Mouse (Mus musculus) thymus, postnatal 10 days (tissue): ENCODE measurements around the gene Nhs.

ENCODE experiments used
- DNase-seq, 2 experiments: peaks; one replicate each; pipeline ENCODE4 v3.0.0; 2021; ENCODE audit warnings: low spot score in 2 of 2

Gene Nhs

DNA sequence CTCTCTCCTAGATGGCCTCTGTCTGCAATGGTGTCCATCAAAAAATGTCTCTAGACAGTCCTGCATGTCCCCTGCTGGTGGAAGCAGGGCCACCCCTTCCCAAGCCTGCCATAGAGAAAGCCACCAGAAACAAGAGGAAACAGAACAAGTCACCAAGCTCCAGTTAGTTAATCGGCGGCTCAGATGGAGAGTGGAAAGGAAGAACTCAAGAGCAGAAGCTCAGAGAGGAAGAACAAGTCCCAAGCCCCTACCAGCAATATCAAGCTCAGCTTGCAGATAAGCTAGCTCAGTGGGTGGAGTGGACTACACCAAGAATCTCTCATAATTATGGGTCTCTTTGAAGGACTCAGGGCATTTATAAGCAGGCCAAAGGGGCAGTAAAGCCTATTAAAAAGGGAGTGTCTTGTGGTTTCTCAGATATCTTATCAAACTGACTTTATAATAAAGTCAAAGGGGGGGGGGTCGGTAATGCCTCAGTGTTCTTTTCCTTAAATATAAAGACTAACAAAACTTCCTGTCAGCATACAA lies 139.4 kb downstream of the Nhs start:
- no peak for DNase-seq

DNA sequence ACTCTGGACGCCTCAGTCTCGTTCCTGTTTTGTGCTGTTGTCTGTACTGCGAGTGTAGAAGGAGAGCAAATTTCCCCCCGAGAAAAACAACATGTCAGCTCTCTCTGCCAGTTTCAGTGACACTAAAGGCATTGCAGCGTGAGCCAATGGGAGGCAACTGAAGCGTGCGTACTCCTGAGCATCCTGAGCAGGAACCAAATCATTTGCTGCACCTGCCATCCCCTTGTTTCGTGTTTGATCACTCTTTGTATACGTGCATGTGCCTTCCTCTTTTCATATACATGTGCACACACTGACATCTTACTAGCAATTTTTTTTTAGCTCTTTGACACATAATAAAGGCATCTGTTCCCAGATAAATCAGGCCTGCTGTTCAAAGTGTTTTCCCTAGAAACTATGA lies 142.1 kb downstream of the Nhs start:
- no peak for DNase-seq

DNA sequence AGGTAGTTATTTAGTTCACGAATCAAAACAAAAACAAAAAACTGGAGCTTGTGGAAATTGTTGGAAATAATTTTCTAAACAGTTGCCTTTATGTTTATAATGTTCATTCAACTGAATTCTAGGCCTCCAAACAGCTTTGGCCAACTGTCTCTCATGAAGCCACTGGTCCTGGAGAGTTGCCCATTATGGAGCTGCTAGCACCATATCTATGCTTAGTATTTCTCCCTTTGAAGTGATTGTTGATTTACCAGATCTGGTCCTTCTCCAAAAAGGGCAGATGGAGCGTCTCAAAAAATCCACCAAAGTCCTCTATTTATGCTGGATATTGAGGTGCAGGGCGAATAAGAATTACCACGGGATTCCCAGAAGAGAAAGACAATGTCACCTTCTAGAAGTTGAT lies 147.0 kb downstream of the Nhs start:
- DNase-seq, result no peak

DNA sequence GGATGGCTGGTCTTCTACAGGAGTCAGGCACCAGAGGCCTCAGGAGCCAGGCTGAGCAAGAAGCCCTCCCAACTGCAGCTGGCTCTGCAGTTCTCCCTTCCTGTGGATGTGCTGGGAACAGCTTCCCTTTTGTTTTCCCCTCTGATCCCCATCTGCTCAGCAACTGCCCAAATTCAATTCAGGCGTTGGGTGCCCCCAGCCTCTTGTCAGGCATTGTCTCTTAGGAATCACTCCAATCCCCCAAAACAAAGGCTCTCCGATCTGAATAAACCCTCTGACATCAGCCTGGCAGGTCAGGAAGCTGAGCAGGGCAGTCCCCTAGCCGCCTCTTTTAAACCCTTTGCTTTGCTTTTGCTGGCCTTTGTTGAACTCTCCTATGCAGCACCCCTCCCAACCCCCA lies 149.7 kb downstream of the Nhs start:
- no peak for DNase-seq

DNA sequence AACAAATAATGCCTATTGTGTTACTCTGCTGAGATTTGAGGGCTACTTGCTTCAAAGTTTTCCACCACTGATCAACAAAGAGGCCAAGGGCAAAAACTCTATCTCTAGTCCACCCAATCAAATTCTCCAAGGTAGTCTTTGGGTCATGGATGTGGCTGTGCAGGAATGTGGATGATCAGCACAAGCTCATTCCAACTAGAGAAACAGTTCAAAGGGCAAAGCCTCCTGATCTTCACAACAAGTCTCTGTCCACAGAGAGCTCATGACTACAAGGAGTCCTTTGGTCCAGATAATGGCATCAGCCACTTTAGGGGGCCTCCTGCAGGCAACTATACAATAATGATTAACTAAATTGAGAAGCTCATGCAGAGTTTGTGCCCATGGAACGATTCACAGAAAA lies 155.7 kb downstream of the Nhs start:
- no peak for DNase-seq

DNA sequence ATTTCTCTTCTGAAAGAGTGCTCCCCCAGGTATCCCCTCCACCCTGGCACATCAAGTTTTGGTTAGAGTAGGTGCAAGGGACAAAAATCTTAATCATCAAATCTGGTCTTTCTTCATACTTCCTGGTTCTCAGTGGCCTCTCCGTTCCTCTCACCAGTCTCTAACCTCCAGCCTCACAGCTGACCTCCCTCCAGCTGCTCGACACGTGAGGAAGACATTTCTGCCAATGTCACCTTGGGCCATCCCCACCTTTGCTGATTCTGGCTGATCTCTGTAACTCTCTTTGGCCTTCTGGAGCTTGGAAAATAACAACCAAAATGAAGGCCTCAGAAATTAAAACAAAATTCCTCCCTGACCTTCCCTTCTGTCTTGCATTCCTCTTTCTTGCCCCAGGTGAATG lies 160.7 kb downstream of the Nhs start:
- DNase-seq, result no peak

DNA sequence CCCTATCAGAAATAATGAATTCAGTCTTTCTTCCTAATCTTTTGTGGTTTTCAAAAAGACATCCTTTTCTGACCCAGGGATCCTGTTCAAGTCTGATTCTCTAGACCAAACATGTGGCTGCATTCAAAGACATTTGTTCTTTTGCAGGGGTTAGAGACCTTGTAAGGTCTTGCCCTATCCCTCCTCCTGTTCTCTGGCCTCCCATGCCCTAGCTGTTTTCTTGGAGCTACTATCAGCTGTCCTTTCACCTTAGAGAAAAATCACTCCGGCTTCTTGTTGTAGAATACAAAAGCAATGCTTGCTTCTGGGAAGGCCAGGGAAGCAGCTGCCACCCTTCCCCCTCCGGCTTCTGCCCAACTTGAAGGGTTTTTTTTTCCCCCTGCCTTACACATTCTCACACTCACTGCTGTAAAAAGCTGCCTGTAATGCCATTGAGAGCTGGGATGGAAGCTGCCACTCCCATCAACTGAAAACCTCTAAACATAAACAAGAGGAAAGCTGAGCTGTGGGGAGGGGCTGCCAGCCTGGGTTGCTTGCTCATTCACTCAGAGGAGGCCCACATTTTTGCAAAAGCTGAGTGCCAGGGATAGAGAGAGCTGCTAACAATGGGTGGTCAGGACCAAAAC lies 162.2 kb downstream of the Nhs start:
- DNase-seq, result no peak

DNA sequence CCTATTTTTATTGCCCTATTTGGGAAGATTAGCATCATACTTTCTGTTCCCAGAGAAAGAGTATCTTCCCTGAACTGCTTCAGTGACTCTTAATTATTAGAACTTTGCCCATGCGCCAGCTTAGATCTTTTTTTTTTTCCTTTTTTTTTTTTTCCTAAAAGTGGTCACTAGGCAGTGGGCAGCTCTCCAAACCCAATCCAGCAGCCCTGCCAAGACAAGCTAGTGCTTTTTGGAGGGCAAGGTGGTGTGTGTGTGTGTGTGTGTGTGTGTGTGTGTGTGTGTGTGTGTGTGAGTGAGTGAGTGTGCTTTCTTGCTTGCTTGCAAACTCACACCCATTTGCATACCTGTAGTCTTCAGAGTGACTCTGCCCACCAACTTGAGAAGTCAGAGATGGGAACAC lies 169.4 kb downstream of the Nhs start:
- DNase-seq, result no peak

DNA sequence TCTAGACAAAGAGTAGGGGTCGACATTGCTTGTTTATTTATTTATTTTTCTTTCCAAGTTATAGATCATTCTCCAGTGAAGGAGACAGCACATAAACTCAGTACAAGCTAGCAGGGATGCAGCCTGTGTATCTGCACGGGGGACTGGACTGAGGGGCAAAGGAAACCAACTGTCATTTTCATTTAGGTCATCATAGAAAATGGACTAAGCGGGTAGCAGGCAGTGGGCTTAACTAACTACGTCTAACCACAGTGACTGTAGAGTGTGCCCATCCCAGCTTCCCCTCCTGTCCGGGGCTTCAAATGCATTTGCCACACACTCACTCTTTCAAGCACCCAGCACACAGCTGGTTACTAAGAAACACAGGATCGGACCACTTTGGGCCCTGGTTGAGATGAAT lies 174.6 kb downstream of the Nhs start:
- DNase-seq, result no peak

DNA sequence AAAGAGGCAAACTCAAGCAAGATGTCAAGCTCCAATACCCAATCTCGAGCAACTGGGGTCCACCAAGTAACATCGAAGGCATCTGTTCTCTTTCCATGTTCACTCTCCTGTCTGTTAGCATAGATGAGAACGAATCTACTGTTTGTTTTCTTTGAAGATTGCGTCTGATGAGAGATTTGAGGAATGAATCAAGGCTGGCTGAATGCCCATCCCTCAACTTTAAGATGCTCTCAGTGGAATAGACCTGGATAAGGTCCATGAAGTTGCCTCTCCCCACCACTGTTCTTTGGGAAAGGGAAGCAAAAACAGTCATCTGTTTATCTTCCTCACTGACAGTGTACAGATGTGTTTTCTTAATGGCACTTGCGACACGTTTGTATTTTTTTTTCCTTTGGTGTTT lies 178.1 kb downstream of the Nhs start:
- DNase-seq, result no peak

DNA sequence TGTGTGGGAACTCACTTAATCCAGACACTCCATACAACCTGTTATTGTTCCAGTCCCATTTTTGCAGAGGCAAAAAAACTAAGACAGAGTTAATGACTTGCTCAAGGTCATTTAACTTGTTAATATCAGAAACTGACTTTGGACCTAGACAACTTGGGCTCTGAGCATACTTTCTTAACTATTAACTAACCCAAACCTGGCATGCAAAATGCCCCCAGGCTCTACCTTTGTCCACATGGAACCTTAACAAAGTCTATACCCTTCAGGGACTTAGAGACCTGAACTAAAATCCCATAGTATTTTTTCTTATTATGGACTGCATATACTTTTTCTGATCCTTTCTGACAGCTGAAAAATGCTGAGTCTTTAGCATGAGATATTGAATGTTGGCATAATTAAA lies 179.6 kb downstream of the Nhs start:
- no peak for DNase-seq

DNA sequence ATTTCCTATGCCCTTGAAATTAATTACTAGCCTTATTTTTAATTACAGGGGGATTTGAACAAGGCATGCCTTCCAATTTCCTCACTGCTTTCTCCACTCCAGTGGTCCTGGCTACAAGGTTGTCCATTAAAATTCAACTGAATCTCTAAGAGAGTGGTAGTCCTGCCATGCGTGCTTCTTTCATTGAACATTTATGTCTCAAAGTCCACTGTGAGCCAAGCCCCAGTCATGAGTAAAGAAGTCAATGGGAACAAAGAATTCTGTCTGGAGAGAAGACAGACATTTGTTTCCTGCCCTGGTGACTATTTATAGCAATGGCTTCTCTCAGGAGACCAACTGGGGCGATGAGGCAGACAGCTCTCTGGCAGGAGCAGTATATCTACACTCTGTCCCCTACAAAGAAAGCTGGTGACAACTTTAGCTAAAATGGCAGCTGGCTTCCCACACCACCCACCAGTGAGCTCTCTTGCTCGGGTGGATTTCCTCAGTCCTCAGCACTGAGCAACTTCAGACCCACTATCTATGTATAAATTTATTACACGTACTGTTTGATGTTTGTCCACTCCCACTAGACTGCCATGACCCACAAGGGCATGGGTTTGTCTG lies 182.2 kb downstream of the Nhs start:
- no peak for DNase-seq

DNA sequence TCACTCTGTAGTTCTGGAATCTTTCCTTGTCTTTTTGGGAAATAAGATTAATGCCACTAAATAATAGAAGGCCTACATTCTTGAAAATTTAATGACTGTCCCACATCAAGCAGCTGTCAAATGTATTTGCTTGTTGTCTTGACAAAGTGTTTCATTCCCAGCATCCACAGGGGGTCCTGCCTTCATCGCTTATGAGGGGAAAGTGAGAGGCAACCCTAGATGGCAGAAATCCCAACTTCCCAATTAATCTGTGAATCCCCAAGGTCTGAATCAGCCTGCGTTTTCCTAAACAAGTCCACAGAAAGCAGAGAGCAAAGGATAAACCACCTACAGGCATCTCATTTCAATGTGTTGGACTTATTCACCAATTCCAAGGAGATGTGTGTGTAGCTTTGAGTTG lies 183.2 kb downstream of the Nhs start:
- no peak for DNase-seq

DNA sequence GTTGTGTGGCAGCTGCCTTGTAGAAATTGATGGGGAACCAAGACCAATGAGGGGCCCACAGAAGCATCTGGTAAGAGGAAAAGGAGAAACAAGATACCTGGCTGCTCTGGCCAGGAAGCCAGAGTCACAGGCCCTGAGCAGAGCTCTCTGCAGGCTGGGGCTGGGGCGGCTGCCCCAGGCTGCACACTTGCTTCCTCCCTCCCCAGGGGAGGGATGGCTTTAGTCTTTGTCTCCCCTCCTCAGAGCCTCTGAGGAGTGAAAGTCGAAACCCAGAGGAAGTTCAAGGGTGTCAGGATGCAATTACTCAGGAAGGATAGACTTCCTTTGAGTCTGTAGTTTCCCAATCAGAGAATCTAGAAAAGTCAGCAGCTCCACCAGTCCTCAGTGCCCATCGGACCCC lies 186.0 kb downstream of the Nhs start:
- no peak for DNase-seq

DNA sequence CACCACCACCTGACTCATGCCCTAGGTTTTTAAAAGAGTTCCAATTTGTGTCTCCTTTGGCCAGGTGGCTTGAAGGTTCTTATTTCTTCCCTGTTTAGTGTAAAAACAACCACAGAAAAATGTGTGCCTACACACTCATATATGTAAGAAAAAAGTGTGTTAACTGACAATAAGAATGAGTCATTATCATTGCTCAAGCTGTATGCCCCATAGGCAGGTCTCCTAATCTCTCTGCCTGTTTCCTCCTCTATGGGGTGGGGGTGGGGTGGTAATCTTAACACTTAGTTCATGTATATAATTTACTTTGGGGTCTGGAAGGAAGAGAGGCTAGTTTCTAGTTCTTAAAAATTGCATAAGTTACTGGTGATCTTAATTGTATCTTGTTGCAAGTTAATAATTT lies 186.8 kb downstream of the Nhs start:
- DNase-seq, result no peak

DNA sequence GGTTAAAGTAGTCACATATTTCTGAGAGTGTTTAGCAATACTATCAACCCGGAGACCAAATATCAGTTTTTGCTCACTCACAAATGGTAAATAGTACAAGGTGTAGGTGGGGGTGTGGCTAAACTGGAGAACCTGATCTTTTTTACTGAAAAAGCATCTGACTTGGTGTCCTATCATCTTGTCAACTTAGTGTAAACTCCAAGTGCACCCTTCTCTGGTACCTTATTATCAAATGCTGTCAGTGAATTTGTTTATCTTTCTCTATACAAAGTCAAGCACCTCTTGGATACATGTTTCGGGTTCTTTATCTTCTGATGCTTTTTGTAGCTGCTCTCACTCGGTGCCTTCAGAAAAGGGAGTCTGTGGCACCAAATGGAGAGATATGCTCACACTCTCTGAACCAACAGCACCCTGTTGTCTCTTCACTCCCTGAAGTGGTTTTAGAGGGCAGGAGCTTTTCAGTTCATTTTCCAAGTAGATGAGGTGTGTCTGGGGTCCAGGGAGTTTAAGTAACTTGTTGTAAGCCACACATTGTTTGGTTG lies 187.5 kb downstream of the Nhs start:
- DNase-seq, result no peak

DNA sequence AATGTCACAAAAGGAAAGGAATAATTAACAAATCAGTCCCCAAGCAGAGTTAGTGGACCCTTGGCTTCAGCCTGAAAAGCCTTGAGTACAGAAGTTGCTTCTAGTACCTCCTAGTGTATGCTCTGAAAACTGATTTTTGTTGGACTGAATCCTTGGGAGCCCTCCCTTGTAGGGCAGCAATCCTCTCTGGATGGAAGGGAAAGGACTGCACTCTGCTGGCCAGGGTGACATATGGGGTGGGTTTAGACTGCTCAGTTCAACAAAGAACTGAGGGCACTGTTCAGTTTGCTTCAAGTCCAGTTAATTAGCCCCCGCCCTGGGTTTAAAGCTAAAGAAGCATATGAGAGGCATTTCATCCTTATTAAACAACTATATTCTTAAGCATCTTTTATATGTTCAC lies 188.4 kb downstream of the Nhs start:
- DNase-seq, result no peak

DNA sequence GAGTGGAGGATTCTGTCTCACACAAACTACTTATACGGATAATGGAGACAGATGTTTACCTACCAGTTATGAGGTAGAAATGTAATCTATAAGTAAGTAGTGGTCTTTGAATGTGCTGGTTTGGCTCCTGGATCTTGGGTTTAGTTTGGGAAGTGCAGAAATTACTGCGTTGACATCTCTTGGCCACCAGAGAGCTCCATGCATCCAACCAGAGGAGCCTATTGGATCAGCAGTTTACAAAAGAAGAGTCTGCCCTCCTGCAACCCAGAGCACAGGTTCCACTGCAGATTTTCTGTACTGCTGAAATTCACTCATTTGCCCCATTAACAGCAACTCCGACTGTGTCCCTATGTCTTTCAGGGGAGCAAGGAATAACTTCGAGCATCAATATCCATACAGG lies 191.8 kb downstream of the Nhs start:
- DNase-seq, result no peak

DNA sequence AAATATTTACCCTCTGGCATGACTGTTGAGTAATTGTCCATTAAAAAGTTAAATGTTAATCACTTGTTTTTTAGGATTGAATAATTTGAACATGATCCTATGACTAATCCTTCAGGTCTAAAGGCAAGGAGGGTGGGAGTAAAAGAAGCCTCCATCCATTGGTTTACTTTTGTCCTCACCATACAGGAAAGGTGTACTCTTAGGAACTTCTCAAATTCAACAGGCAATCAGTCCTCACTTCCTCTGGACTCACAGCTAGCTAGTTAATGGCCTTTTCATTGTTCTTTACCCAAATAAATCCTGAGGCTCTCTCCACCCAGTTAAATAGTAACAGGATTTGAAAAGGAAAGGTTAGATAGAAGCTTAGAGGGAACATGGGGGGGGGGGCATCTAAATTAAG lies 196.2 kb downstream of the Nhs start:
- no peak for DNase-seq

DNA sequence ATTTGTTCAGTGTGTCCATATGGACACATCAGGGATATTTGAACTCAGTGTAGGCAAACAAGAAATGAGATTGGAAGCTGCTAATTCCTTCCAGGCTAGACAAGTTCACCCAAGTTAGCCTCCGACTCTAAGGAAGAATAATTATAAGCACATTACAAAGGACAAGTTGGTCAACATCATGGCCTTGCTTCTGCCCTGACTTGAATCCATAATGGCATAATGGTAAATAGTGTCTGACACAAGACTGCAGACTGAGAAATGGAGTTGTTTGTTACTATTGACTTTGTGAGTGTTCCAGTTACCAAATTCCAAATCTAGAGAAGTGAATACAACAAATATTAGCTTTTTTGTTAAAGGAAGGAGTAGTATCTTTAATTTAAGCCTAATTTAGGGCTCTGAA lies 196.7 kb downstream of the Nhs start:
- no peak for DNase-seq

DNA sequence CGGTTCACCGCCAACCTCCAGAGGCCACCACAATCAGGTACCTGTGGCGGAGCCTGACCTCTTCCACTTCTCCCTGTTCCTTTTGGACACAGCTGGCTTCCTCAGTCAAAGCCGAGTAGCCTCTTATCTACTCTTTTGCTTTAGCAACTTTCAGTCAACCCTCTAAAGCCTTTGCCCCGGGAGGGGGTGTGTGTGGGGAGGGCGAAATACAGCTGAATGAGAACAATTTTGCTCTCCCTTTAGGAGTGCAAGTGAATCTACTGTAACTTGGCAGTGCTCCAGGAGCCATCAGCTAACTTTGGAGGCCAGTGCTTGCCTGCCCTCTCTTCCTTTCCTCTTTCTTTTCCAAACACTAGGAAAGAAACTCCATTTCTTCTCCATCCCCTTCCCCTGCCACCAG lies 197.8 kb downstream of the Nhs start:
- no peak for DNase-seq

DNA sequence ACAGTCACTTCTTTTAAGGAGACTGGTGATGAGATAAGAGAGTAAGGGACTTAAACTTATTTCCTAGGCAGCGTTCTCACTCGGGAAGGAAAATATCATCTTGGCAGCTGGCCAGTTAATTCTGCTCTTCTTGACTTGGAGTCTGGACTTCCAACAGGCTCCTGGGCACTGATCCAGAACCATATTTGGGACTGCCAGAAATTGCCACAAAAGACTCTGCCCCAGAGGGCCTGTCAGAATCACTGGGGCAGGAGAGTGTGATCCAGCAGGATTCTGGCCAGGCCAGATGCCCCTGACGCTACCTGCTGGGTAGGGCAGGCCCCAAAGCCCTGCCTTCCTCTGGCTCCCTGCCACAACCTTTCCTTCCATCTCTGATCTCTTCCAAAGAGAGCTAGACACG lies 198.4 kb downstream of the Nhs start:
- DNase-seq, result no peak

DNA sequence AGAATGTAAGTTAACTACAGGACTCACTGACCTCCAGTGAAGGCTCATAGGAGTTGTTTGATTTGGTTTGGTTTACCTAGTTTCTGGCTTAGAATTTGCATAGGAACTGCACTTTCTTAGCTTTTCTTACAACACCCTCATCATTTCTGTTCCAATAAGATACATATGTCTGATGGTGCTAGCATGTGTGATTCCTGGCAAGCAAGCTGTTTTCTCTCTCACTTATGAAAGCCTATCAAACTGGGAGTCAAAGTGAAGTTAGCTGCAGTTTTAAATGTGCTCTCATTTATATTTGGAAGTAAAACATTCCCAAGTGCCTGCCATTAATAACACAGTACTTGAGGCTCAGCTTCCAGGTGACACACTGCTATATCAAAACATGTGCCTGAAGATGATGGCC lies 207.2 kb downstream of the Nhs start:
- DNase-seq, result no peak
